Comparison of ENCODE assay signal across 8 mouse cellular contexts in genomic region chrX:96095509-96096499, GRCm38 (mm10). TPM values are rescaled to one million over a fixed set of nuclear protein-coding genes. Genes with fewer than 3 reads are reported as not detected.
DNase-seq lines count a peak whose midpoint lies in the region; ATAC-seq lines count a peak whose summit lies in the region.

Gene Msn (plus strand): TSS chrX:96096042.

- H3K27me3 ChIP-seq in hindbrain, embryonic 16.5 days (replicated peaks; ENCODE audit: control insufficient read depth, insufficient read depth, low read length) = no peaks in the 10 kb centered on the region
- peaks cover 18% of the 10 kb centered on the region for H3K27me3 ChIP-seq in megakaryocyte, embryonic 14.5 days (replicated peaks)

- no peaks in the 10 kb centered on the region for H3K36me3 ChIP-seq in hindbrain, embryonic 16.5 days (ENCODE audit: control insufficient read depth, insufficient read depth, low read length)
- peaks cover 10% of the 10 kb centered on the region for H3K36me3 ChIP-seq in megakaryocyte, embryonic 14.5 days (replicated peaks; ENCODE audit: low read length)

- H3K4me3 ChIP-seq in hindbrain, embryonic 16.5 days (ENCODE audit: low read length) = peak within 1 kb of the TSS; percentile 47
- H3K4me3 ChIP-seq in megakaryocyte, embryonic 14.5 days (replicated peaks) = peak within 1 kb of the TSS; percentile 95

- no peaks in the 10 kb centered on the region; the same call in 1 of the 2 replicates for H3K4me1 ChIP-seq in hindbrain, embryonic 16.5 days (ENCODE audit: control insufficient read depth, insufficient read depth, low read depth, low read length)
- H3K4me1 ChIP-seq in megakaryocyte, embryonic 14.5 days = peaks cover 23% of the 10 kb centered on the region

- ATAC-seq in activated CD4-positive, CD25-positive, alpha-beta regulatory T cell, adult 4 months = peak; percentile 81
- peak; percentile 84 for ATAC-seq in hindbrain, embryonic 16.5 days

- peak within 1 kb of the TSS; percentile 72 for H3K4me2 ChIP-seq in hindbrain, embryonic 16.5 days (ENCODE audit: low read length)

- no peak within 1 kb of the TSS for H3K27ac ChIP-seq in hindbrain, embryonic 16.5 days (ENCODE audit: low read depth, low read length)

- intact Hi-C loops in left cerebral cortex, postnatal 10 days (cut with DNase I) = no loop called here

- peak within 1 kb of the TSS; percentile 52 for H3K9ac ChIP-seq in hindbrain, embryonic 16.5 days (ENCODE audit: low read depth, low read length)

- WGBS in hindbrain, embryonic 16.5 days = 22% methylated on average over 39 of the region's 44 CpGs

- H3K9me3 ChIP-seq in hindbrain, embryonic 16.5 days (ENCODE audit: control insufficient read depth, low read length) = no peaks in the 10 kb centered on the region
- 0 out of 2 replicates have a peak, but pooled peaks cover 4% of the 10 kb centered on the region for H3K9me3 ChIP-seq in megakaryocyte, embryonic 14.5 days

- peak; percentile 10 to 21 for DNase-seq in cerebellum, postnatal 36 days
- DNase-seq in gastrocnemius, adult 8-10 months (ENCODE audit: low spot score in 2 of 2) = peak; percentile 34 to 53
- DNase-seq in left cerebral cortex, postnatal 10 days (ENCODE audit: extremely low spot score in 1 of 2, low spot score in 2 of 2) = peak in 1 of 2 experiments; percentile 74
- peak; percentile 22 to 31 for DNase-seq in right cerebral cortex, postnatal 10 days (ENCODE audit: low spot score in 2 of 2)
- DNase-seq in urinary bladder, postnatal 36 days (ENCODE audit: low spot score in 2 of 2) = peak; percentile 30 to 64

RNA-seq across cellular contexts. Expression of gene Msn, which starts in this region (rescaled TPM):
- 100 to 1,000 TPM; 744 to 801 TPM for polyA plus RNA-seq in activated CD4-positive, CD25-positive, alpha-beta regulatory T cell, adult 4 months (2017; shearing (Covaris generic))
- total RNA-seq in gastrocnemius, adult 8-10 months (2022) = 10 to 100 TPM; 16.0 to 22.6 (median 18.5) TPM
- 35.5 and 50.2 TPM in 2 replicates for polyA plus RNA-seq in hindbrain, embryonic 16.5 days (2015; fragmentation: Nextera tagmentation; extraction: Ambion mirVana)
- total RNA-seq in left cerebral cortex, postnatal 10 days (2021) = 10 to 100 TPM; 22.0 to 24.4 TPM
- polyA plus RNA-seq in megakaryocyte, embryonic 14.5 days (2012; ENCODE audit: insufficient read depth, low replicate concordance) = 4.8 and 20.2 TPM in 2 replicates

Comparison
In these comparisons a context has a peak if more than half of its experiments do, and no peak if none do; other contexts are left out.
1. RNA of gene Msn (polyA plus RNA-seq): 744 to 801 TPM in activated CD4-positive, CD25-positive, alpha-beta regulatory T cell, adult 4 months; 35.5 to 50.2 TPM in hindbrain, embryonic 16.5 days and 4.8 to 20.2 TPM in megakaryocyte, embryonic 14.5 days; every median in the first group is over 10 times any median in the second.